Mouse (Mus musculus) midbrain, embryonic 11.5 days (tissue): Measurements from ENCODE around the gene Med7. TPM values are rescaled to one million over a fixed set of nuclear protein-coding genes. Genes with fewer than 3 reads are reported as not detected.

ENCODE experiments used
- ATAC-seq: fragments of 200-750 bp; cut with Nextera tagmentation; 2 replicates; pipeline ENCODE4 v1.8.0; 2017; ENCODE audit warnings: moderate TSS enrichment, moderate library complexity; ENCODE audit not compliant: low FRiP score
- DNase-seq: peaks from one replicate; pipeline ENCODE4 v3.0.0; 2015; ENCODE audit warnings: low spot score; ENCODE audit errors: missing footprints
- H3K27ac ChIP-seq: fragments of 300-500 bp; sonication (generic); 2 replicates; pipeline ENCODE4 v1.5.1; 2014; ENCODE audit warnings: low read depth, low read length
- H3K27me3 ChIP-seq: fragments of 300-500 bp; sonication (generic); 2 replicates; pipeline ENCODE4 v1.6.1; 2014; ENCODE audit warnings: mild to moderate bottlenecking, low read length, moderate library complexity, mixed read lengths; ENCODE audit not compliant: control insufficient read depth, insufficient read depth
- H3K36me3 ChIP-seq: fragments of 300-500 bp; sonication (generic); 2 replicates; pipeline ENCODE4 v1.6.1; 2014; ENCODE audit warnings: mild to moderate bottlenecking, low read length, moderate library complexity, mixed read lengths; ENCODE audit not compliant: control insufficient read depth, insufficient read depth
- H3K4me1 ChIP-seq: fragments of 300-500 bp; sonication (generic); 2 replicates; pipeline ENCODE4 v1.6.1; 2014; ENCODE audit warnings: low read length; ENCODE audit not compliant: control insufficient read depth, insufficient read depth
- H3K4me2 ChIP-seq: fragments of 300-500 bp; sonication (generic); 2 replicates; pipeline ENCODE4 v1.6.1; 2014; ENCODE audit warnings: mild to moderate bottlenecking, moderate library complexity
- H3K4me3 ChIP-seq: fragments of 300-500 bp; sonication (generic); 2 replicates; pipeline ENCODE4 v1.5.1; 2014; ENCODE audit warnings: low read depth, low read length
- H3K9ac ChIP-seq: fragments of 300-500 bp; sonication (generic); 2 replicates; pipeline ENCODE4 v1.6.1; 2014; ENCODE audit warnings: low read length
- H3K9me3 ChIP-seq: fragments of 300-500 bp; sonication (generic); 2 replicates; pipeline ENCODE4 v1.6.1; 2016; ENCODE audit warnings: low read length; ENCODE audit not compliant: control insufficient read depth
- WGBS: fragments of 180-500 bp; shearing (Covaris S2); extraction: QIAGEN DNeasy Blood & Tissue Kit; methylation state at CpG from one replicate; pipeline ENCODE4 v1.1.7; 2014; 5-methylcytosine and 5-hydroxymethylcytosine counted together
- polyA plus RNA-seq: library from polyadenylated mRNA; unstranded; fragments of >200 nt; fragmentation: Nextera tagmentation; extraction: Ambion mirVana; gene quantifications from 2 replicates; pipeline ENCODE4 v1.2.1, GENCODE M21; 2014

Gene Med7
- polyA plus RNA-seq, 1 experiment from 2014 or later = 110 TPM

DNA sequence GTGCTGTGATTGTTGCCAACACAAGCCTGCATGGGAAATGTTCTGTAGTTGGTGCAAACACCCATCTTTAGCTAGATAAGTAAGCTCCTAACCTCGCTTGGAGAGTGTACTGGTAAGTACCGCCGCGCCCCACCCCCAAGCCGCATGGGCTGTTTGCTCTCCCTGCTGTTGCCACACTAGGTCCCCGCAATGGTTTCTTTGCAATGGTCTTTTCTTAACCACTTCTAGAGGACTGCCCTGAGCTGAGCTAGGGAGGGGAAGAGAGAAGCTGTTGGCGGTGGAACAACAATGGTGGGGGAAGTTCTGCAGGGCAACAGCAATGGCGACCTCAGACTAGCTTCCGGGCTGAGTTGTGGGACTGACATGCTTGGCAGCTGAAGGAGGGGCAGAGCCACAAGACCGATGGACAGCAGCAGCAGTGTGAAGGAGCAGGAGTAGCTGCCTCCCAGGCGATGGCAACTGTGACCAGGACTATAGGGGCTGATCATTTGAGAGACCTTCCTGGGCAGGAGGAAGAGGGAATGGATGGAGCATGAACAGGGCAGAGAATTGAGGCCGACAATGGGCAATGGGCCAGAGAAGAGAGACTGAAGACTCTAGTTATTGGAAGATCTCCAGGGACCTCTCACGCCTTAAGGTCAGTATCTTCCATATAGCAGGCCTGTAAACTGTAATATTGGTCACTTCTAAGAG, 40.4 kb upstream of the Med7 start, which contains the start of gene Fam71b:
Gene Fam71b (plus strand): TSS at position 393 of the 693 bp plus-strand sequence.
- Histone ChIP-seq H3K9me3 (no peaks in the 10 kb centered on the region), H3K27me3 (no peaks in the 10 kb centered on the region), H3K4me2 (no peak within 1 kb of the TSS), H3K4me1 (no peaks in the 10 kb centered on the region), H3K27ac (no peak within 1 kb of the TSS), H3K36me3 (no peaks in the 10 kb centered on the region), H3K4me3 (no peak within 1 kb of the TSS), H3K9ac (no peak within 1 kb of the TSS)
- ATAC-seq (no peak), DNase-seq (no peak)
- 73% methylated on average over 13 of the region's 13 CpGs for WGBS

DNA sequence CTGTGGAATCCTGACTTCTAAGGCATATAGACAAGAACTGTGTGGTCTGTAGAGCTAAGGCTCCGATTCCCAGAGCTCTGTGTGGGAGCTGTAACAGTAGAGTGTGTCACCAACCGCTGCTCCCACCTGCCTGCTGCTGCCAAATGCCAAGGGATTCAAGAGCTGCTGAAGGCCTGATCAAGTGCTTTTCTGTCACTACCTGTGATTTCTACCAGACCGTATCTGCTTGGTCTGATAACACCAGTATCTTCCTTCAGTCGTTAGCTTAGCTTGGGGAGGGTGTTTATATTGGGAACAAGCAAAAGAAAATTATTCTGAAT, 39.9 kb upstream of the Med7 start:
- DNase-seq (no peak), ATAC-seq (no peak)
- Histone ChIP-seq H3K27me3 (no peaks in the 10 kb centered on the region), H3K9me3 (no peaks in the 10 kb centered on the region), H3K4me2 (no peak overlapping the region), H3K4me1 (no peaks in the 10 kb centered on the region), H3K9ac (no peak overlapping the region), H3K27ac (no peak overlapping the region), H3K36me3 (no peaks in the 10 kb centered on the region), H3K4me3 (no peak overlapping the region)
- 93% methylated on average over 4 of the region's 4 CpGs for WGBS

- ATAC-seq = no peak
- WGBS = 71% methylated on average over 2 of the region's 2 CpGs
Observed at GRCm38 (mm10) chr11:46397900-46398299, 38.8 kb upstream of the Med7 start.

DNA sequence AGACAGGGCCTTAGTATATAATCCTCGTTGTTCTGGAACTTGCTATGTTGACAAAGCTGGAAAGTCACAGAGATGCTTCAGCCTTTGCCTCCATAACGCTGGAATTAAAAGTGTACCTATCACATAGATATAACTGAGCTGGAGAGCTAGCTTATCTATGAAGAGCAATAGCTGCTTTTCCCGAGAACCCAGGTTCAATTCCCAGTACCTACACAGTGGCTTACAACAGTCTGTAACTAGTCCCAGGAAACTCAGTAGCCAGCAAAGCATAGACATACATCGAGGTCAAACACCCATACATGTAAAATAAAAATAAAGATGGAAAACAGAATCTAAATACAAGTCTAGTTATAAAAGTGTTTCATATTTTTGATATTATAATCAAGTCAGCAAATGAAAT, 38.3 kb upstream of the Med7 start:
- no peak overlapping the region for H3K4me3 ChIP-seq
- ATAC-seq (no peak), DNase-seq (no peak)
- whole genome bisulfite sequencing = 84% methylated on average over 4 of the region's 4 CpGs
- H3K4me1 ChIP-seq = no peaks in the 10 kb centered on the region
- no peak overlapping the region for H3K27ac ChIP-seq
- H3K9me3 ChIP-seq = no peaks in the 10 kb centered on the region
- no peaks in the 10 kb centered on the region for H3K27me3 ChIP-seq
- H3K36me3 ChIP-seq = no peaks in the 10 kb centered on the region
- H3K4me2 ChIP-seq = no peak overlapping the region
- no peak overlapping the region for H3K9ac ChIP-seq

More at GRCm38 (mm10) chr11:46397900-46398299, 38.8 kb upstream of the Med7 start:
- DNase-seq = no peak
- Histone ChIP-seq H3K27ac (no peak overlapping the region), H3K9me3 (no peaks in the 10 kb centered on the region), H3K9ac (no peak overlapping the region), H3K27me3 (no peaks in the 10 kb centered on the region), H3K4me3 (no peak overlapping the region), H3K4me2 (no peak overlapping the region), H3K4me1 (no peaks in the 10 kb centered on the region), H3K36me3 (no peaks in the 10 kb centered on the region)

GRCm38 (mm10) chr11:46398933-46399383, 37.8 kb upstream of the Med7 start:
- H3K27ac ChIP-seq = no peak overlapping the region
- no peak overlapping the region for H3K4me3 ChIP-seq
- no peaks in the 10 kb centered on the region for H3K27me3 ChIP-seq
- no peak for ATAC-seq
- 66% methylated on average over 5 of the region's 5 CpGs for WGBS
- no peak overlapping the region for H3K4me2 ChIP-seq
- no peak overlapping the region for H3K9ac ChIP-seq
- no peak for DNase-seq
- H3K9me3 ChIP-seq = no peaks in the 10 kb centered on the region
- no peaks in the 10 kb centered on the region for H3K4me1 ChIP-seq
- H3K36me3 ChIP-seq = no peaks in the 10 kb centered on the region

- Histone ChIP-seq H3K36me3 (no peaks in the 10 kb centered on the region), H3K4me3 (no peak overlapping the region), H3K4me1 (no peaks in the 10 kb centered on the region), H3K9me3 (no peaks in the 10 kb centered on the region), H3K4me2 (no peak overlapping the region), H3K27me3 (no peaks in the 10 kb centered on the region), H3K27ac (no peak overlapping the region), H3K9ac (no peak overlapping the region)
- WGBS = 86% methylated on average over 12 of the region's 12 CpGs
- no peak for DNase-seq
- ATAC-seq = no peak
Observed at GRCm38 (mm10) chr11:46401555-46401954, 35.2 kb upstream of the Med7 start.

DNA sequence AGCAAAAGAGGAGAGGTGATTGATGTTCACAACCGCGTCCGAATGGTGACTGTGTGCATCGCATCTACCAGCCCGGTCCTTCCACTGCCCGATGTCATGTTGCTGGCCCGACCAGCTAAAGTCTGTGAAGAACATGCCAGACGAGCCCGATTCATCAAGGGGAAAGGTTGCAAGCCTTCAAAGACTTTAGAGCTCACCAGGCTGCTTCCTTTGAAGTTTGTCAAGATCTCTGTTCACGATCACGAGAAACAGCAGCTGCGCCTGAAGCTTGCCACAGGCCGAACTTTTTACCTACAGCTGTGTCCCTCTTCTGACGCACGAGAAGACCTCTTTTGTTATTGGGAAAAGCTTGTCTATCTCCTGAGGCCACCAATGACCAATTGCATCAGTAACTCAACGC, 31.7 kb upstream of the Med7 start:
- Histone ChIP-seq H3K9ac (no peak overlapping the region), H3K36me3 (no peaks in the 10 kb centered on the region), H3K4me2 (no peak overlapping the region), H3K9me3 (no peaks in the 10 kb centered on the region), H3K4me1 (no peaks in the 10 kb centered on the region), H3K27me3 (no peaks in the 10 kb centered on the region), H3K27ac (no peak overlapping the region), H3K4me3 (no peak overlapping the region)
- WGBS = 89% methylated on average over 16 of the region's 16 CpGs
- DNase-seq (no peak), ATAC-seq (no peak)

DNA sequence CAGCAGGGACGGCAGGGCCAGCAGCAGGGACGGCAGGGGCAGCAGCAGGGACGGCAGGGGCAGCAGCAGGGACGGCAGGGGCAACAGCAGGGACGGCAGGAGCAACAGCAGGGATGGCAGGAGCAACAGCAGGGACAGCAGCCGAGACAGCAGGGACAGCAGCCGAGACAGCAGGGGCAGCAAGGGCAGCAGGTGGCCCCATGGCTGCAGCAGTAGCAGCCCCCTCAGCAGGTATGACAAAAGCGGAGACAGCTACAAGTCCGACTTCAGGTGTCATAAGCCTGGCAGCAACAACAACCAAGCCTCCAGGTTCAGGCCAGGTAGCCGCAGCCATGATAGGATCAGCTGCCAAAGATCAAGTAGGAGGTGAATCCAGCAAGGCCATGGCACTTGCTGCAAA, 30.0 kb upstream of the Med7 start:
- Histone ChIP-seq H3K27me3 (no peaks in the 10 kb centered on the region), H3K4me3 (no peak overlapping the region), H3K4me2 (no peak overlapping the region), H3K4me1 (no peaks in the 10 kb centered on the region), H3K9ac (no peak overlapping the region), H3K36me3 (no peaks in the 10 kb centered on the region), H3K27ac (no peak overlapping the region), H3K9me3 (no peaks in the 10 kb centered on the region)
- DNase-seq (no peak), ATAC-seq (no peak)
- WGBS = 32% methylated on average over 10 of the region's 10 CpGs

- H3K36me3 ChIP-seq = no peaks in the 10 kb centered on the region
- DNase-seq = no peak
- no peaks in the 10 kb centered on the region for H3K27me3 ChIP-seq
- no peak overlapping the region for H3K4me2 ChIP-seq
- H3K4me3 ChIP-seq = no peak overlapping the region
- no peaks in the 10 kb centered on the region for H3K9me3 ChIP-seq
- no peaks in the 10 kb centered on the region for H3K4me1 ChIP-seq
- ATAC-seq = no peak
- H3K9ac ChIP-seq = no peak overlapping the region
- WGBS = 47% methylated on average over 2 of the region's 2 CpGs
- no peak overlapping the region for H3K27ac ChIP-seq
Observed at GRCm38 (mm10) chr11:46410018-46410563, 26.6 kb upstream of the Med7 start.
